9 mouse cellular contexts compared by ENCODE assay signal in the genomic region with DNA sequence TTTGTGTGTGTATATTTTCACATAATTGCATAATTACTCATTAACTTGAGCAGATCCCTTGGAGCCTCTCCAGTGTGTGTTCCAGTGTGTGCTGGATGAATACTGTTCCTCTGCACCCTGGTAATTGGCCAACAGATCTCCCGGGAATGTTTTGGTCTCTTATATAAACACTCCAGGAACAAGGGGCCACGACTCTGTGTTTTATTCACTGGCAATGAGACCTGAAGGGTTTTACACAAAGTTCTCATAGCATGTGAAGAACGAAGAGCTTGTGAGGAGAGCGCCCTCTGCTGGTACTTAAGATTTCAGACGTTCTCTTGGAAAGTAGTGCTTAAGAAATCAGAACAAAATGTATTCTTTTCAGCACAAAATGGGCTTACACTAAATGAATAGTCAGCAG.
DNase-seq lines count a peak whose midpoint lies in the region; ATAC-seq lines count a peak whose summit lies in the region.
"Had no signal": no experiment of that assay in that cellular context is flagged by ENCODE, and none has a peak within 500 bp of the region (broad histone marks: within the 10 kb centered on the region; RNA-seq: fewer than 3 reads in every experiment).

No protein-coding gene starts in this region.

- no peak overlapping the region for H3K9ac ChIP-seq in liver, embryonic 16.5 days (ENCODE audit: low read depth, low read length)
- no peak overlapping the region for H3K9ac ChIP-seq in neural tube, embryonic 13.5 days
- H3K9ac ChIP-seq: embryonic facial prominence, embryonic 12.5 days had no signal

- H3K4me2 ChIP-seq in liver, embryonic 16.5 days (ENCODE audit: low read depth, low read length) = no peak overlapping the region
- H3K4me2 ChIP-seq in neural tube, embryonic 13.5 days = no peak overlapping the region
- H3K4me2 ChIP-seq: embryonic facial prominence, embryonic 12.5 days had no signal

- under 1% methylated on average over 5 of the region's 5 CpGs for WGBS in liver, embryonic 16.5 days (ENCODE audit: insufficient replicate concordance)
- WGBS in neural tube, embryonic 13.5 days = 3% methylated on average over 5 of the region's 5 CpGs

- no peaks in the 10 kb centered on the region for H3K36me3 ChIP-seq in liver, embryonic 16.5 days (ENCODE audit: control insufficient read depth, insufficient read depth)
- no peaks in the 10 kb centered on the region for H3K36me3 ChIP-seq in neural tube, embryonic 13.5 days
- H3K36me3 ChIP-seq: embryonic facial prominence, embryonic 12.5 days had no signal

- no peaks in the 10 kb centered on the region for H3K27me3 ChIP-seq in liver, embryonic 16.5 days (ENCODE audit: control insufficient read depth, insufficient read depth, low read depth, low read length)
- no peaks in the 10 kb centered on the region for H3K27me3 ChIP-seq in neural tube, embryonic 13.5 days
- H3K27me3 ChIP-seq: embryonic facial prominence, embryonic 12.5 days had no signal

- H3K9me3 ChIP-seq in liver, embryonic 16.5 days (replicated peaks; ENCODE audit: control insufficient read depth, low read length) = no peaks in the 10 kb centered on the region
- no peaks in the 10 kb centered on the region for H3K9me3 ChIP-seq in neural tube, embryonic 13.5 days
- H3K9me3 ChIP-seq: embryonic facial prominence, embryonic 12.5 days had no signal

- DNase-seq in A20 (ENCODE audit: low read depth, low spot score) = peak; percentile 81
- peak; percentile 46 to 67 for DNase-seq in adrenal gland, adult 18-20 months (ENCODE audit: low spot score in 2 of 2)
- peak; percentile 89 for DNase-seq in embryo, embryonic 11 days
- DNase-seq in heart, adult 8-10 months (ENCODE audit: low spot score) = peak; percentile 72
- peak; percentile 85 for DNase-seq in kidney, postnatal 14 days
- peak; percentile 55 for DNase-seq in thymus, postnatal 0 days (ENCODE audit: low spot score)

- peak; percentile 21; the same call in 1 of the 2 replicates for ATAC-seq in liver, embryonic 16.5 days (ENCODE audit: low read depth)
- peak; percentile 32; the same call in 1 of the 2 replicates for ATAC-seq in neural tube, embryonic 13.5 days (ENCODE audit: low read depth)

- H3K27ac ChIP-seq in liver, embryonic 16.5 days (ENCODE audit: low read length) = no peak overlapping the region
- no peak overlapping the region for H3K27ac ChIP-seq in neural tube, embryonic 13.5 days (replicated peaks)
- H3K27ac ChIP-seq: embryonic facial prominence, embryonic 12.5 days had no signal

- H3K4me3 ChIP-seq in liver, embryonic 16.5 days (ENCODE audit: low read depth, low read length) = no peak overlapping the region
- H3K4me3 ChIP-seq in neural tube, embryonic 13.5 days = no peak overlapping the region
- H3K4me3 ChIP-seq: embryonic facial prominence, embryonic 12.5 days had no signal

- no peaks in the 10 kb centered on the region for H3K4me1 ChIP-seq in liver, embryonic 16.5 days (ENCODE audit: control insufficient read depth, low read depth, low read length)
- no peaks in the 10 kb centered on the region for H3K4me1 ChIP-seq in neural tube, embryonic 13.5 days (replicated peaks)
- H3K4me1 ChIP-seq: embryonic facial prominence, embryonic 12.5 days had no signal
